Mouse (Mus musculus): Measurements from ENCODE around the gene Fxyd5. TPM values are rescaled to one million over a fixed set of nuclear protein-coding genes. Genes with fewer than 3 reads are reported as not detected.

Fxyd5 gene
- total RNA-seq, 2 experiments from 2014 or later: 37.2 to 37.5 TPM

DNA sequence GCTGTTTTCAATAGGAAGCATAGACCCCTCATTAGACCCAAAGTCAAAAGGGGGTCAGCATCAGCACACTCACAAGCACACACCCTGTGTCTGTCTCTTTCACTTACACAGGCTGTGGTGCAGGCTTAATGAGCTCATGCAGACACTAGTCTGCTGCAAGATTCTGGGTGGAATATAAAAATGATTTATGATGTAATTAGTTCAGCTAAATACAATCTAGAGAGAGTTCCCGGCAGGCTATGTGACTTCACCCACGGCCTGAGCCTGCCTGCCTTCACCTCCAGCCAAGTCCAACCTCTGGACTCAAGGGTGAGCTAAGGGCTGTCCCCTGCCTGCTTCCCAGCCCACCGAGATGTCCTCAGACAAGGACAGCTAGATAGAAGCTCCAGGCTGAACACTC, 33.4 kb downstream of the Fxyd5 start:
- intact Hi-C loops (cut with DNase I): no loop called here
- no peak for DNase-seq (ENCODE audit: extremely low spot score in 1 of 2, low spot score in 2 of 2)

DNA sequence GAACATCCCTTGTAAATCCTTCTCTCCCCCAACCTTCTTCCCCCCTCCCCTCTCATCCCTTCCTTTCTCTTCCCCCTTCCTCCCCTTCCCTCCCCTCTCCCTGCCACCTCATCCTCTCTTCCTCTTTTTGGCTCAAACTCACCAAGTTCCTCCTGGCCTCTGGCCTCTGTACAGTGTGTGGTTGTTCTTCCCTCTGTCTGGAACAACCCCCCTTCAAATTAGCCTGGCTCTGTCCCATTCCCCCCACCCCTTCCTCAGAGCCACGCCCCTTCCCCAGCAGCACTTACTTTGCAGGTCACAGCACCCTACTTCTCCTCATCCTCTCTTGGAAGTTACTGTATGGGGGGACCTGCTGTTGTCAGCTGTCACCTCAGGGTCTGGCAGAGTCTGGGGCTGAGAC, 34.1 kb downstream of the Fxyd5 start:
- intact Hi-C loops (cut with DNase I): no loop called here

DNA sequence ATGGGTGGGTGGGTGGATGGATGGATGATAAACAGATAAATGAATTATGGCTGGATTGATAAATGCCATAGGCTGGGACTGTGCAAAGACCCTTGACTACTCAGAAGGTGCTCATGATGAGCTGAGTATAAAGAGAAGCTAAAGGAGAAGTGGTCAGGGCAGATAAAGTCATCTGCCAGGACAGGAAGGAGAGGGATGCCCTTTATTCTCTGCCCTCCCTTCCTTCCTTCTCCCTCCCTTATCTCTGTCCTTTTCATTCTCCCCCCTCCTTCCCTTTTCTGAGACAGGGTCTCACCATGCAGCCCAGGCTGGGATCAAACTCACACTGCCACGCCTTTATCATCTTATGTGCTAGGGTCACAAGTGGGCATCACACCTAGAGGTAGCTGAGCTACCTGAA, 34.5 kb downstream of the Fxyd5 start:
- intact Hi-C loops (cut with DNase I): no loop called here

More for the DNA sequence above, 34.1 kb downstream of the Fxyd5 start:
- DNase-seq (ENCODE audit: extremely low spot score in 1 of 2, low spot score in 2 of 2): no peak

DNA sequence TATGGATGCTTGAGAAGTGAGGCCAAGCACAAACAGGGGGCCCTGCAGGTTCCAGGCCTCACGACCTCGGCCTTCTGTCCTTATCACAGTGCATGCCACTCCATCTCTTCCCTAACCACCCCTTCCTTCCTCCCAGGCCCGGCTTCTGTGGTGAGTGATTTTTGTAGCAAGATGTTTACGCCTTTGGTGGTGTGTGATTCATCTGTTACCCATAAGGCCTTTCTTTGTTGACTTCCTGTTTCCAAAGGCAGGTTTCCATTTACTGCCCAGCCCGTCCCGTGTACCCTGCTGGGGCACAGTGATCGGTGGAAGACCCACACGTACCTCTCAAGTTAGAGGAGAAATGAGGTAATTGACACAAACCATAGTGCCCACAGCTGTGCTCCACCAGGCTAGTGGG, 39.6 kb downstream of the Fxyd5 start:
- peak in 1 of 2 experiments; percentile 50 for DNase-seq (ENCODE audit: extremely low spot score in 1 of 2, low spot score in 2 of 2)
- intact Hi-C loops (cut with DNase I): no loop called here

More for the DNA sequence above, 34.5 kb downstream of the Fxyd5 start:
- no peak for DNase-seq (ENCODE audit: extremely low spot score in 1 of 2, low spot score in 2 of 2)

DNA sequence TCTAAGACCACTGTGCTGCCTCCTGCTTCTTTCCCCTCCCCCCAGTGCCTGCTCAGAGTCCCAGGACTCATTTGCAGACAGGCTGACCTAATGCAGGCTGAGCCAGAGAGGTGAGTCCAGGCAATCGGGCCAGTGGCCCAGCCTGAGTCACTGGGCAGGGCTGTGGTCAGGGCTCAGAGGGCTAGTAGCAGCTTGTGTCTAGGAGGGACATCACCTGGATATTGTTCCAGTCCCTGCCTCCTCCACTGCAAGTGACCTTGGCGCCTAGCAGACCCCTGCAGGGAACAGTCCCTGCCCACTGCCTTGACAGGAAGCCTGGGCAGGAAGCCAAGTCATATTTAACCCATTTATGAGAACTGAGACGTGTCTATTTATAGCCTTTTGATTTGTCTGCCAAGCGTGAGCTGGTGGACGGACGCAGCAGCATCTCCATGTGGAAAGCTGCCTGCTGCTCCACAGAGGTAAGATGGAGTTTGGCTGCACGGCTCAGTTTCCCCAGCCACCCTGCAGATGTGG, 41.7 kb downstream of the Fxyd5 start:
- intact Hi-C loops (cut with DNase I): no loop called here
- peak; percentile 35 to 88 for DNase-seq (ENCODE audit: extremely low spot score in 1 of 2, low spot score in 2 of 2)

DNA sequence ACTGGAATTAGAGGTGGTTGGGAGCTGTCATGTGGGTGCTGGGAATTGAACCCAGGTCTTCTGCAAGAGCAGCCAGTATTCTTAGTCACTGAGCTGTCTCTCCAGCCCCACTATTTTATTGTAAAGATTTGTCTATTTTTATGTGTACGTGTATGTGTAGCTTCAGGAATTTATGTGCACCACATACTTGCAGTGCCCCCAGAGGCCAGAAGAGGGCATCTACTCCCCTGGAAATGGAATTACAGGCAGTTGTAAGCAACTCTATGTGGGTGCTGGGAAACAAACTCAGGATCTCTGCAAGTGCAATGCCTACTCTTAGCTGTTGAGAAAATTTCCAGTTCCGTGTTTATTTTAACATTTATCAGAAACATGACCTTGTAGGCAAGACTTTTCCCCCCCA, 45.8 kb downstream of the Fxyd5 start:
- no peak for DNase-seq (ENCODE audit: extremely low spot score in 1 of 2, low spot score in 2 of 2)
- intact Hi-C loops (cut with DNase I): no loop called here

DNA sequence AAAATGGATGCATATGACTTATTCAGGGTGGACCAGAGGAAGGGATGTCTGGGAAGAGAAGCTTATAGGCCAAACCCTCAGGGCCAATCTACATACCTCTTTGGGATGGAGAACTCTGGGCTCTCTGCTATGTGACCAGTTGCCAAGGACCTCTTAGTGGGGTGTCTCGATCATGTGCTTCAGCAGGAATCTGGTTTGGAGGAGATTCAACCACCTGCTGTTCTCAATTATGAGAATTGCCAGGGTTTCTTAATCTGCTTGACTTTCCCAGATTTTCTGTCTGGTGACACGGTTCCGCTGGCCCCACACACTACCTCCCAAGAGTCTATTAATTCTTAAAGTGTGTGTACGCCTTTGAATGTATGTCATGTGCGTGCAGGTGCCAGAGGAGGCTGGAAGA, 48.3 kb downstream of the Fxyd5 start:
- intact Hi-C loops (cut with DNase I): no loop called here
- no peak for DNase-seq (ENCODE audit: extremely low spot score in 1 of 2, low spot score in 2 of 2)

DNA sequence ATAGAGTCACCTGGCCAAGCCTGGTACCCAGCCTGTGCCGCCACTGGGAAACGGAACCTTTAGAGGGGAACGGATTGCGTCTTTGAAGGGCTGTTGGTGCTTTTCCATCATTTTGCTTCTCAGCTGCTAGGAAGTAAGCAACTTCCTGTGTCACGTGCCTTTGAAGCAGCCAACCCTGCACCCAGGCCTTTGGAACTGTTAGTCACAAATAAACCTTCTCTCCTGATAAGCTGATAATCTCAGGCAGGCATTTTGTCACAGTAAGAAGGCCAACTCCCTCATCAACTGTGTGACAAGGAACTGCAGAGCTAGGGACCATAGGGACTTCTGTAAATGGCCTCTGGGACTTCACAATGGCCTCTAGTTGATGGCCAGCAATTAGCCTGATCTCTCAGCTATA, 50.1 kb downstream of the Fxyd5 start:
- DNase-seq (ENCODE audit: extremely low spot score in 1 of 2, low spot score in 2 of 2): no peak
- intact Hi-C loops (cut with DNase I): no loop called here

DNA sequence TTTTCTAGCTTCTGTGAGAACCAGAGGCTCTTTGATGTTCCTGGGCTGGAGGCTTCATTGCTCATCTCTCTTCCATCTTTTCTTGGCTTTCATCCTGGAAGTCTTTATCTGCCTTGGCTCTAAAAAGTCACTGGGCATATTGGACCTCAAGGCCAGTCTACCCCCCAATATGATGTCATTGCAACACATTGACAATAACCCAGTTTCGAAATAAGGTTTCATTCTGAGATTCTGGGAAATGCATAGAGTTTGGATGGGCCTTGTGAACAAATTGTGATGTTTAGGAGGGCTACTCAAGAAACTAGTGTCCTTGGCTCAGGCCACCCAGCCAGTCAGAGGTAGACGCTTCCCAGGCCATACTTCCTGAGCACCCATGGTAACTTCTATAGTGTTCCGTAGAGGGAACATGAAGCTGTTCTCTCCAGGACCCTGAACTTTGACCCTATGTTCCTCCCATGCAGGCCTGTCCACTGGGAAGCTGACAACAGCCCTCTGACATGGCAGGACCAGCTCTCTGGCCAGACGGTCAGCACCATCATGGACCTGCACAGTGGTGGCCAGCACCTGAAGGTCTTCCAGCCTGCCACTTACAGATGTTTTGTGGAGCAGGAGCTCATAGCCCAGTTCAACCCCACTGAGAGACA, 53.6 kb downstream of the Fxyd5 start:
- DNase-seq (ENCODE audit: extremely low spot score in 1 of 2, low spot score in 2 of 2): no peak
- intact Hi-C loops (cut with DNase I): no loop called here

DNA sequence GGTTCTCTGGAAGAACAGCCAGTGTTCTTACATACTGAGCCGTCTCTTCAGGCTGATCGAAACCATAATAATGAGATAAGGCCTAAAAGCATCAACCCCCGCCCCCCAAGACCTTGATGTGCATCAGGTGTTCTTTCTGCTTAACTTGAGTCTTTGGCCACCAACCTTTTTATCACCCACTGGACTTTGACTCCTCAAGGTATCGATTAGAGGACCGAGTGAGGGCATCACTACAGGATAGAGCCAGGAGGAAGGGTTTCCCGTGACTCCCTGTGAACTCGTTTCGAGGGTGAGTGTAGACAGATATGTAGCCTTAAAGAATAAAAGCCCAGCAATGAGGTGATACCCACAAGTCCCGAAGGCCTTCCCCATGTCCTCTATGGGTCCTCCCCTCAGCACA, 56.9 kb downstream of the Fxyd5 start:
- intact Hi-C loops (cut with DNase I): no loop called here
- DNase-seq (ENCODE audit: extremely low spot score in 1 of 2, low spot score in 2 of 2): no peak

Small RNAs within 50 kb of the gene (microRNA-seq; reads per million reads assigned to microRNA genes)
- gene Mir7050: not detected

Other genes with a start within 250 kb of the Fxyd5 start
- gene Ffar2, start 218.7 kb downstream of the Fxyd5 start, total RNA-seq (2021): under 1 TPM in 1 of 2 experiments, not detected in 1; 0.69 TPM
- not detected for gene Ffar3, start 186.3 kb downstream of the Fxyd5 start, total RNA-seq (2021)
- not detected for gene Ffar1, start 180.9 kb downstream of the Fxyd5 start, total RNA-seq (2021)
- under 1 TPM in 1 of 2 experiments, not detected in 1; 0.28 TPM for gene Cd22, start 162.1 kb downstream of the Fxyd5 start, total RNA-seq (2021)
- gene Mag, start 127.6 kb downstream of the Fxyd5 start, total RNA-seq (2021): 10 to 100 TPM; 27.0 to 60.7 TPM
- gene Hamp2, start 117.8 kb downstream of the Fxyd5 start, total RNA-seq (2021): not detected
- gene Hamp, start 98.4 kb downstream of the Fxyd5 start, total RNA-seq (2021): not detected
- 100 to 1,000 TPM; 112 to 115 TPM for gene Usf2, start 85.7 kb downstream of the Fxyd5 start, total RNA-seq (2021)
- 10 to 100 TPM; 10.2 to 12.6 TPM for gene Lsr, start 69.0 kb downstream of the Fxyd5 start, total RNA-seq (2021)
- under 1 TPM; 0.18 to 0.21 TPM for gene Fam187b, start 68.7 kb downstream of the Fxyd5 start, total RNA-seq (2021)
- gene Fxyd7, start 9.0 kb upstream of the Fxyd5 start, total RNA-seq (2021): 100 to 1,000 TPM; 371 to 375 TPM
- gene Fxyd1, start 14.7 kb upstream of the Fxyd5 start, total RNA-seq (2021): 10 to 100 TPM; 34.1 to 35.5 TPM
- 1 to 10 TPM; 9.0 to 9.2 TPM for gene Lgi4, start 16.9 kb upstream of the Fxyd5 start, total RNA-seq (2021)
- gene Fxyd3, start 34.2 kb upstream of the Fxyd5 start, total RNA-seq (2021): not detected
- gene Hpn, start 72.8 kb upstream of the Fxyd5 start, total RNA-seq (2021): 1 to 10 TPM; 1.2 to 1.9 TPM
- 100 to 1,000 TPM; 176 to 205 TPM for gene Scn1b, start 84.5 kb upstream of the Fxyd5 start, total RNA-seq (2021)
- gene Gramd1a, start 113.4 kb upstream of the Fxyd5 start, total RNA-seq (2021): 100 to 1,000 TPM; 131 to 138 TPM
- not detected for gene Scgb2b2, start 248.0 kb upstream of the Fxyd5 start, total RNA-seq (2021)
- gene Scgb1b2, start 249.3 kb upstream of the Fxyd5 start, total RNA-seq (2021): not detected

Data from left cerebral cortex, postnatal 10 days (tissue).